Comparison of ENCODE assay signal across 16 mouse cellular contexts in genomic region chr4:135260434-135260833, GRCm38 (mm10). TPM values are rescaled to one million over a fixed set of nuclear protein-coding genes. Genes with fewer than 3 reads are reported as not detected.
DNase-seq lines count a peak whose midpoint lies in the region; ATAC-seq and TF ChIP-seq lines count a peak whose summit lies in the region.
"Had no signal": no experiment of that assay in that cellular context is flagged by ENCODE, and none has a peak within 500 bp of the region (broad histone marks: within the 10 kb centered on the region; RNA-seq: fewer than 3 reads in every experiment).

No protein-coding gene starts in this region.

- H3K9ac ChIP-seq in heart, embryonic 13.5 days = peak overlapping the region; percentile 55; the same call in 1 of the 2 replicates
- no peak overlapping the region for H3K9ac ChIP-seq in liver, embryonic 13.5 days
- H3K9ac ChIP-seq in liver, embryonic 11.5 days (ENCODE audit: low read depth, low read length) = no peak overlapping the region
- H3K9ac ChIP-seq in neural tube, embryonic 15.5 days (replicated peaks) = no peak overlapping the region
- H3K9ac ChIP-seq: hindbrain, embryonic 14.5 days; liver, embryonic 15.5 days had no signal

- WGBS in heart, embryonic 13.5 days = 68% methylated on average over 4 of the region's 4 CpGs
- 81% methylated on average over 4 of the region's 4 CpGs for WGBS in liver, embryonic 13.5 days (ENCODE audit: insufficient replicate concordance)
- WGBS in liver, embryonic 11.5 days = 84% methylated on average over 4 of the region's 4 CpGs
- 56% methylated on average over 4 of the region's 4 CpGs for WGBS in neural tube, embryonic 15.5 days

- H3K27me3 ChIP-seq in heart, embryonic 13.5 days (replicated peaks) = no peaks in the 10 kb centered on the region
- H3K27me3 ChIP-seq in liver, embryonic 13.5 days = no peaks in the 10 kb centered on the region
- H3K27me3 ChIP-seq in liver, embryonic 11.5 days (replicated peaks; ENCODE audit: control insufficient read depth, insufficient read depth, low read length) = no peaks in the 10 kb centered on the region
- H3K27me3 ChIP-seq in neural tube, embryonic 15.5 days (replicated peaks) = no peaks in the 10 kb centered on the region
- no peaks in the 10 kb centered on the region for H3K27me3 ChIP-seq in myocyte (ENCODE audit: control insufficient read depth, insufficient read depth, insufficient read length)
- H3K27me3 ChIP-seq: liver, embryonic 15.5 days had no signal

- H3K4me3 ChIP-seq in heart, embryonic 13.5 days = no peak overlapping the region
- H3K4me3 ChIP-seq in liver, embryonic 13.5 days (replicated peaks) = no peak overlapping the region
- H3K4me3 ChIP-seq in liver, embryonic 11.5 days (ENCODE audit: low read depth, low read length) = no peak overlapping the region
- no peak overlapping the region for H3K4me3 ChIP-seq in neural tube, embryonic 15.5 days (replicated peaks)
- H3K4me3 ChIP-seq in myocyte = no peak overlapping the region
- H3K4me3 ChIP-seq: erythroblast, embryonic 14.5 days; liver, embryonic 15.5 days had no signal

- intact Hi-C loops in left cerebral cortex, postnatal 25 days (cut with DNase I) = no loop called here

- H3K4me1 ChIP-seq in heart, embryonic 13.5 days = peaks cover 81% of the 10 kb centered on the region
- peaks cover 79% of the 10 kb centered on the region for H3K4me1 ChIP-seq in liver, embryonic 13.5 days (replicated peaks)
- peaks cover 27% of the 10 kb centered on the region for H3K4me1 ChIP-seq in liver, embryonic 11.5 days (replicated peaks; ENCODE audit: control insufficient read depth, insufficient read depth, low read length)
- peaks cover 28% of the 10 kb centered on the region for H3K4me1 ChIP-seq in neural tube, embryonic 15.5 days

- no peak for DNase-seq in heart, adult 8-10 months (ENCODE audit: low spot score)
- DNase-seq in liver, embryonic 13.5 days = no peak
- no peak for DNase-seq in liver, embryonic 11.5 days (ENCODE audit: low spot score)
- no peak for DNase-seq in neural tube, embryonic 10.5 days (ENCODE audit: extremely low spot score, low spot score)
- DNase-seq in left cerebral cortex, postnatal 25 days (ENCODE audit: low spot score in 2 of 2) = no peak
- DNase-seq: cerebellum, adult 8-10 months; gastrocnemius, postnatal 10 days; kidney, postnatal 36 days had no signal

- ATAC-seq in heart, embryonic 13.5 days (ENCODE audit: extremely low read depth, insufficient number of reproducible peaks, low FRiP score, low TSS enrichment) = no peak
- ATAC-seq in liver, embryonic 13.5 days (ENCODE audit: low read depth) = no peak
- ATAC-seq in liver, embryonic 11.5 days (replicated peaks; ENCODE audit: low FRiP score) = no peak
- ATAC-seq in neural tube, embryonic 15.5 days (ENCODE audit: low FRiP score) = no peak
- ATAC-seq: midbrain, embryonic 16.5 days had no signal

- TF ChIP-seq POLR2A in myocyte (IDR thresholded peaks at IDR 0.05; ENCODE audit: insufficient read length, low read depth) = no peak

- H3K9me3 ChIP-seq in heart, embryonic 13.5 days = no peaks in the 10 kb centered on the region
- no peaks in the 10 kb centered on the region for H3K9me3 ChIP-seq in liver, embryonic 13.5 days (replicated peaks)
- no peaks in the 10 kb centered on the region for H3K9me3 ChIP-seq in liver, embryonic 11.5 days (ENCODE audit: control insufficient read depth, low read length)
- H3K9me3 ChIP-seq in neural tube, embryonic 15.5 days (replicated peaks) = no peaks in the 10 kb centered on the region
- H3K9me3 ChIP-seq: liver, embryonic 15.5 days had no signal

- peaks cover 41% of the 10 kb centered on the region for H3K36me3 ChIP-seq in heart, embryonic 13.5 days
- H3K36me3 ChIP-seq in liver, embryonic 13.5 days = peaks cover 56% of the 10 kb centered on the region
- H3K36me3 ChIP-seq in liver, embryonic 11.5 days (ENCODE audit: control insufficient read depth, insufficient read depth, low read length) = peaks cover 4% of the 10 kb centered on the region; the same call in 1 of the 2 replicates
- H3K36me3 ChIP-seq in neural tube, embryonic 15.5 days = no peaks in the 10 kb centered on the region
- H3K36me3 ChIP-seq in myocyte (ENCODE audit: control insufficient read depth, insufficient read depth) = peaks cover 32% of the 10 kb centered on the region

- H3K27ac ChIP-seq in heart, embryonic 13.5 days (replicated peaks) = peak overlapping the region; percentile 53; the same call in 1 of the 2 replicates
- 0 out of 2 replicates have a peak overlapping the region, but pooled peaks have one; percentile 23 for H3K27ac ChIP-seq in liver, embryonic 13.5 days
- H3K27ac ChIP-seq in liver, embryonic 11.5 days (ENCODE audit: low read depth, low read length) = no peak overlapping the region
- H3K27ac ChIP-seq in neural tube, embryonic 15.5 days (replicated peaks) = peak overlapping the region; percentile 13; the same call in 1 of the 2 replicates
- H3K27ac ChIP-seq: hindbrain, embryonic 14.5 days; liver, embryonic 15.5 days; stomach, postnatal 0 days had no signal

- no peak overlapping the region for H3ac ChIP-seq in myocyte (ENCODE audit: control insufficient read depth, insufficient read length)

- peaks cover 96% of the 10 kb centered on the region for H3K79me2 ChIP-seq in myocyte (ENCODE audit: control insufficient read depth, insufficient read depth)

- H3K4me2 ChIP-seq in heart, embryonic 13.5 days = no peak overlapping the region
- H3K4me2 ChIP-seq in liver, embryonic 13.5 days = no peak overlapping the region
- H3K4me2 ChIP-seq in liver, embryonic 11.5 days = no peak overlapping the region
- no peak overlapping the region for H3K4me2 ChIP-seq in neural tube, embryonic 15.5 days
- H3K4me2 ChIP-seq in myocyte (ENCODE audit: low read depth) = peak overlapping the region; percentile 30
- H3K4me2 ChIP-seq: hindbrain, embryonic 14.5 days; liver, embryonic 15.5 days had no signal

TF ChIP-seq in myocyte, 11 proteins besides CTCF, POLR2A, EP300 and RAD21:
- no peak for TF ChIP-seq E2F4 (IDR thresholded peaks at IDR 0.05; ENCODE audit: insufficient read depth)

RNA-seq across cellular contexts. Expression of gene Clic4, which starts 12.2 kb away (rescaled TPM):
- polyA plus RNA-seq in heart, embryonic 13.5 days (2015; fragmentation: Nextera tagmentation; extraction: Ambion mirVana) = 202 and 213 TPM in 2 replicates
- 100 to 1,000 TPM; 236 to 258 (median 249) TPM for total RNA-seq in heart, adult 8-10 months (2022)
- 109 and 131 TPM in 2 replicates for polyA plus RNA-seq in liver, embryonic 13.5 days (2015; fragmentation: Nextera tagmentation; extraction: Ambion mirVana)
- 149 and 176 TPM in 2 replicates for polyA plus RNA-seq in liver, embryonic 11.5 days (2014; fragmentation: Nextera tagmentation; extraction: Ambion mirVana)
- polyA plus RNA-seq in neural tube, embryonic 15.5 days (2015; fragmentation: Nextera tagmentation; extraction: Ambion mirVana) = 45.3 and 62.7 TPM in 2 replicates
- 250 TPM for polyA plus RNA-seq in myocyte (2012; fragmentation: generic; extraction: Trizol)
- 10 to 100 TPM; 31.8 to 34.1 TPM for total RNA-seq in left cerebral cortex, postnatal 25 days (2021)
